Mouse (Mus musculus) splenic B cell, adult 2 months (primary cell): Measurements from ENCODE around the gene Trappc2l.

Source experiments
- DNase-seq: peaks from one replicate; pipeline ENCODE4 v3.0.0-alpha.2; 2011; ENCODE audit warnings: low read depth, low spot score
- H3K27me3 ChIP-seq: 2 replicates; pipeline ENCODE4 v1.6.1; 2012; ENCODE audit warnings: mild to moderate bottlenecking, low read length, moderate library complexity, mixed read lengths; ENCODE audit not compliant: control insufficient read depth, poor library complexity, insufficient read depth, severe bottlenecking
- H3K36me3 ChIP-seq: 2 replicates; pipeline ENCODE4 v1.6.1; 2012; ENCODE audit warnings: mild to moderate bottlenecking, low read length, moderate library complexity, mixed read lengths; ENCODE audit not compliant: control insufficient read depth, poor library complexity, insufficient read depth, severe bottlenecking

The Trappc2l gene

DNA sequence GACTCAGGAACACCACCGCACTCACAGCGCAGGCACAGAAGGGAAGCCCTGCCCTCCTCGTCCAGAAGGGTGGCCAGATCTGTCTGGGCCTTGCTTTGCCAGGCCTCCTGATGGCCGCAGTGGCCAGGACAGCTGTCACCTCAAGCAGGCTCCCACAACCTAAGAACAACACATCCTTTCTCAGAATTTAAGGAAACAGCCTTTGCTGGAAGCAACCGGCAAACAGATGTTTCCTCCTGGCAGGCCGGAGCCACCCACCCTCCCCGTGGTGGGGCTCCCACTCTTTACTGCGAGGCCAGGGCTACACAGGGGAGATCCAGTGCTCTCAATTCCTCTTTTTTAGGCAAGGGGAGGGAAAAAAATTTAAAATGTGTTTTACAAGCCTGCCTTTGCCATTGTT, 53.8 kb downstream of the Trappc2l start:
- no peaks in the 10 kb centered on the region for H3K36me3 ChIP-seq
- peak; percentile 36 for DNase-seq
- no peaks in the 10 kb centered on the region for H3K27me3 ChIP-seq

DNA sequence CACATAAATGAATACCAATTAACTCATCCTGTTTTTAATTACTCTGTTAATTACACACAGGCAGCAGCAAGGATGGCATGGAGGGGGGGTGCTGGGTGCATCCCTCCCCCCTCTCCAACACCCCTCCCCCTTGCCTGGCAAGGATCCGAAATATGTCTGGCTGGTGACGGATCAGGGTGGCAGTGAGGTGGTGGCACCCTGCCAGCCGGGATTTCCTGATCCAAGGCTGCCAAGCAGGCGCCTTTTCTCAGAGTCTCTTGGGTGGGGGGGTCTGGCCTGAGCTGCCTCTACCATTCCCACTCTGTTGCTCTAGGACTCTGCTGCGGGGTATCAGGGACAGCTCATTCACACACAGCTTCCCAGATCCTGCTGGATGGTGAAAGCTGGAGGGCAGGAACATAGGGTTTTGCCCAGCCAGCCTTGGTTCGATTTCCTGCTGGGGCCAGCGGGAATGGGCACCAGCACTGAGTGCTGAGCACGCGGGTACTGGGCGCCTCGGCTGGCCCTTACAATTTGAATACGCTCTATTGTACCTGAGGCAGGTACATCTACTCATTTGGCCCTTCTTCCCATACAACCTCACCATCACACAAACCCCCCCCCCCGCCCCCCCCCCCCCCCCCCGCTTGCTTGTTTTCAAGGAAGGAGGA, 54.4 kb downstream of the Trappc2l start:
- DNase-seq: no peak
- H3K27me3 ChIP-seq: no peaks in the 10 kb centered on the region
- no peaks in the 10 kb centered on the region for H3K36me3 ChIP-seq
